Mouse (Mus musculus) gastrocnemius, adult 2 months (tissue): ENCODE data around the gene Rps6ka4. TPM values are rescaled to one million over a fixed set of nuclear protein-coding genes. Genes with fewer than 3 reads are reported as not detected.

Source experiments
- DNase-seq: peaks from one replicate; pipeline ENCODE4 v3.0.0; 2022
- H3K27ac ChIP-seq: fragments of 200-600 bp; 2 replicates; pipeline ENCODE4 v1.8.1; 2022; ENCODE audit warnings: mild to moderate bottlenecking
- H3K4me3 ChIP-seq: fragments of 200-600 bp; 2 replicates; pipeline ENCODE4 v1.8.1; 2022; ENCODE audit warnings: mild to moderate bottlenecking, moderate library complexity
- CTCF ChIP-seq: fragments of 200-600 bp; IDR thresholded peaks from 2 replicates; pipeline ENCODE4 v1.8.1; 2022; ENCODE audit warnings: antibody characterized with exemption, mild to moderate bottlenecking, moderate library complexity
- intact Hi-C: fragments of 180-260 bp; cut with DNase I; formaldehyde crosslinking; loops from one replicate; pipeline ENCODE4 v1.15.1; 2025
- microRNA-seq: library from miRNA; unstranded; fragments of <30 nt; microRNA quantifications from one replicate; pipeline ENCODE4 v1.2.0, GENCODE M21; 2021
- total RNA-seq, 2 experiments: library from RNA; stranded (reverse); gene quantifications; 2 replicates each; pipeline ENCODE4 v1.2.3; 2021

Gene Rps6ka4
- total RNA-seq, 2 experiments from 2014 or later, result 9.3 to 9.4 TPM

DNA sequence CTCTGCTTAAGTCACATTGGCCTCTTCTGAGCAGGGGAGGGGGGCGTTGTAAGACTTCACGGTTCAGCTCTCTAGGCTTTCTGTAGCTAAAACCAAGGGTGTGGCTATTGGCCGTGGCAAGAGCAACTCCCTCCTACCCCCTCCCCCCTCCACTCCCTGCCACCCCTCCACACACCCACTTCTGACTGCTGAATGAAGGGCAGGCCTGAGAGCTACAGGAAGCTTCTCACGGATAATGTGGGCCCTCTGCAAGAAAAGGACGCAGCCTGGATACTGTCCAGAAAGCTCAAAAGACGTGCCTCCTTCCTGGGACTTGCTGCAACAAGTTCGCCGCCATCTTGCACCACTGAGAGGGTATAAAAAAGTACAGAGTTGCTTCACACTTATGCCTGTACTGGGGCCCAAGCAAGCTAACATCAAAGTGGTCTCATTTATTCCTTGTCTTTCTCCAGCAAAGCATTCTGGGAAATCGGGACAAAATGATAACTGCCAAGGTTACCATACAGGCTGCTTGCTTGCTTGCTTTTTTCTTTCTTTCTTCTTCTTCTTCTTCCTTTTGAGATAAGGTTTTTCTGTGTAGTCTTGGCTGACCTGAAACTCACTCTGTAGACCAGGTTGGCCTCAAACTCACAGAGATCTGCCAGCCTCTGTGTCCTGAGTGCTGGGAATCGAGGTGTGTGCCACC is 21.2 kb downstream of the Rps6ka4 start:
- no peak overlapping the region for H3K4me3 ChIP-seq
- intact Hi-C loops, result no loop called here
- no peak overlapping the region for H3K27ac ChIP-seq
- no peak for TF ChIP-seq CTCF
- DNase-seq, result no peak

DNA sequence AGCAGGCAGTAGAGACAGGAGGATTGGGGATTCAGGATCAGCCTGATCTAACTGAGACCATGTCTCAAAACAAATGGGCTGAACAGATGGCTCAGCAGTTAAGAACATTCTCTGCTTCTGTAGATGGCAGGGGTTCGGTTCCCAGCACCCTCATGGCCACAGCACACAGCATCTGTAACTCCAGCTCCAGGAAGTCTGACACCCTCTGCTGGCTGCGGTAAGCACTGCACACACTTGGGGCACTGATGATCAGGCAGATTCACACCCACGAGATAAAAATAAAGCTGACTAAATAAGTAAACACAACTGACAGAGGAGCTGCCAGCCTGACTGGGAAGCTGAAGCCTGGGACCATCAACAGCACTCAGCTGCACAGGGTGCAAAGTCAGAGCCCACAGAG is 25.5 kb downstream of the Rps6ka4 start:
- Histone ChIP-seq H3K27ac (no peak overlapping the region), H3K4me3 (no peak overlapping the region)
- TF ChIP-seq CTCF, result no peak
- DNase-seq, result no peak
- intact Hi-C loops, result no loop called here

DNA sequence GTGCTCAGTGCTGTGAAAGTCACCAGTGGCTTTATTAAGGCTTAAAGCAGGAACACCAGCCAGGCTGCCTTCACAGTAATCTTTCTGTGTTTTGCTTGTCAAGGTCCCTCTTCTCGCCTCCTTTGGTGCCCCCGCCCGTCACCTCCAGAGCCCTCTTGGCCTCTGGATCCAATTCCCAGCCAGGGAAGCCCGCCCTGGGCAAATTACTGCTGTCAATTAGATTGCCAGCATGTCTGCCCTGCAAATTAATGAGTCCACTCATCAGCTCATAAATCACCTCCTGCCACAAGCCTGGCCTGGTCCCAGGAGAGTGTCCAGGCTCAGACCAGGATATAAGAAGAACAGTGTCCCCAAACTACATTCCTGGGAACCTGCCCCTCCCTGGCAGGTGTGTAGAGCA is 26.1 kb downstream of the Rps6ka4 start:
- TF ChIP-seq CTCF, result no peak
- intact Hi-C loops, result no loop called here
- Histone ChIP-seq H3K27ac (no peak overlapping the region), H3K4me3 (no peak overlapping the region)
- DNase-seq, result no peak

Small RNAs within 50 kb of the gene (microRNA-seq; reads per million reads assigned to microRNA genes)
- gene Mir5046, result not detected

Other genes with a start within 250 kb of the Rps6ka4 start
- under 1 TPM; 0.46 to 0.59 TPM for gene Ccdc88b, start 17.6 kb upstream of the Rps6ka4 start, total RNA-seq
- 10 to 100 TPM; 32.7 to 41.3 TPM for gene Trmt112, start 69.1 kb upstream of the Rps6ka4 start, total RNA-seq
- gene Prdx5, start 69.5 kb upstream of the Rps6ka4 start, total RNA-seq, result 100 to 1,000 TPM; 177 to 270 TPM
- gene Esrra, start 81.2 kb upstream of the Rps6ka4 start, total RNA-seq, result 100 to 1,000 TPM in 1 of 2 experiments, 10 to 100 TPM in 1; 80.0 to 108 TPM
- gene Catsperz, start 84.7 kb upstream of the Rps6ka4 start, total RNA-seq, result not detected
- not detected for gene Kcnk4, start 93.9 kb upstream of the Rps6ka4 start, total RNA-seq
- 10 to 100 TPM; 10.8 to 14.4 TPM for gene Bad, start 101.2 kb upstream of the Rps6ka4 start, total RNA-seq
- 10 to 100 TPM in 1 of 2 experiments, 1 to 10 TPM in 1; 8.2 to 13.8 TPM for gene Gpr137, start 101.8 kb upstream of the Rps6ka4 start, total RNA-seq
- 100 to 1,000 TPM; 121 to 127 TPM for gene Ppp1r14b, start 134.3 kb upstream of the Rps6ka4 start, total RNA-seq
- gene Plcb3, start 135.8 kb upstream of the Rps6ka4 start, total RNA-seq, result 10 to 100 TPM in 1 of 2 experiments, 1 to 10 TPM in 1; 9.1 to 11.0 TPM
- 10 to 100 TPM in 1 of 2 experiments, 1 to 10 TPM in 1; 7.9 to 11.2 TPM for gene Fkbp2, start 139.9 kb upstream of the Rps6ka4 start, total RNA-seq
- gene Vegfb, start 147.0 kb upstream of the Rps6ka4 start, total RNA-seq, result 100 to 1,000 TPM; 142 to 219 TPM
- gene Dnajc4, start 151.9 kb upstream of the Rps6ka4 start, total RNA-seq, result 10 to 100 TPM; 35.3 to 37.6 TPM
- 10 to 100 TPM; 12.8 to 15.9 TPM for gene Nudt22, start 155.5 kb upstream of the Rps6ka4 start, total RNA-seq
- 10 to 100 TPM; 22.5 to 26.1 TPM for gene Trpt1, start 155.5 kb upstream of the Rps6ka4 start, total RNA-seq
- under 1 TPM; 0.71 to 0.86 TPM for gene Fermt3, start 178.8 kb upstream of the Rps6ka4 start, total RNA-seq
- 100 to 1,000 TPM in 1 of 2 experiments, 10 to 100 TPM in 1; 89.9 to 125 TPM for gene Stip1, start 199.3 kb upstream of the Rps6ka4 start, total RNA-seq
- 100 to 1,000 TPM; 261 to 294 TPM for gene Macrod1, start 216.2 kb upstream of the Rps6ka4 start, total RNA-seq